Mouse (Mus musculus) heart, postnatal 0 days (tissue): ENCODE measurements around the gene Ephb4.

ENCODE experiments used
- CTCF ChIP-seq: IDR thresholded peaks from 2 replicates; pipeline ENCODE4 v1.5.1; 2016; ENCODE audit warnings: antibody characterized with exemption, control low read depth, low read depth
- EP300 ChIP-seq: IDR thresholded peaks from 2 replicates; pipeline ENCODE4 v1.6.1; 2016; ENCODE audit warnings: antibody characterized with exemption, low read depth

DNA sequence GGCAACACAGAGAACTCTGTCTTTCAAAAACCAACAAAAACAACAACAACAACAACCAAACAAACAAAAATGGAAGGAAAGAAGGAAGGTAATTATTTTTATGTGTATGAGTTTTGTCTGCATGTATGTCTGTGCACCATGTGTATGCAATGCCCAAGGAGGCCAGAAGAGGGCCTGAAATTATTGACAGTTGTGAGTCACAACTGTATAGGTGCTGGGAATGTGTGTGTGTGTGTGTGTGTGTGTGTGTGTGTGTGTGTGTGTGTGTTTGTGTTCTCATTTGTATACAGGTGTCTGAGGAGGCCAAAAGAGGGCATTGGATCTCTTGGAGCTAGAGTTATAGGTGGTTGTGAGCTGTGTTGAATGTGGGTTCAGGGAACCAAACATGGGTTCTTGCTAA is 6.0 kb upstream of the Ephb4 start:
- TF ChIP-seq CTCF, result no peak
- TF ChIP-seq EP300, result no peak
